Mouse (Mus musculus): ENCODE results near the gene Bnc2. TPM values are rescaled to one million over a fixed set of nuclear protein-coding genes. Genes with fewer than 3 reads are reported as not detected.

The Bnc2 gene
- polyA plus RNA-seq, 1 experiment, result 1.1 TPM

DNA sequence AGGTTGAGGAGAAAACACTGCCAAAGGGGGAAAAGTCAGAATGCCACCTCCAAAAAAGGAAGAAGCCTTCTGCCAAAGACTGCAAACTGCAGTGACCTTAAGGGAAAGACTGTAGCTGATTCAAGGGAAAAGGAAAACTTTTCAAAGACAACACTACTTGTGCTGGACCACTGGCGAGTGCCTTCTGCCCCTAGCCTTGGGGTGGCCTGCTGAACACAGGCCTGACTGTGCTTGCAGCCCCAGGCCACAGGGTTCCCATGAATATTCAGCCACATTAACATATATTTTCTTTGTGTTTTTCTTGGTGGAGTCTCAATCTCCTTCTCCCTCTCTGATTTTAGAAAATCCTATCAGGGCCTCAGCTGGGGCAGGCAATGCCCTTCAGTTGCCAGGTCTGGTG, 317.7 kb downstream of the Bnc2 start:
- 83% methylated on average over 1 of the region's 1 CpGs for WGBS
- Histone ChIP-seq H3K27ac (ENCODE audit: insufficient read depth, low read depth, low read length) (no peak overlapping the region), H3K4me3 (ENCODE audit: low read depth, low read length) (no peak overlapping the region), H3K36me3 (ENCODE audit: control insufficient read depth, insufficient read depth, low read length) (no peaks in the 10 kb centered on the region), H3K4me1 (ENCODE audit: control insufficient read depth, insufficient read depth, insufficient read length, low read length) (no peaks in the 10 kb centered on the region), H3K27me3 (ENCODE audit: control insufficient read depth, insufficient read depth, low read length) (no peaks in the 10 kb centered on the region)
- TF ChIP-seq POLR2A (IDR thresholded peaks at IDR 0.05; ENCODE audit: low read depth, low read length) (no peak), CTCF (IDR thresholded peaks at IDR 0.05; ENCODE audit: extremely low read depth, insufficient read length, insufficient replicate concordance, low read depth, low read length) (no peak)

DNA sequence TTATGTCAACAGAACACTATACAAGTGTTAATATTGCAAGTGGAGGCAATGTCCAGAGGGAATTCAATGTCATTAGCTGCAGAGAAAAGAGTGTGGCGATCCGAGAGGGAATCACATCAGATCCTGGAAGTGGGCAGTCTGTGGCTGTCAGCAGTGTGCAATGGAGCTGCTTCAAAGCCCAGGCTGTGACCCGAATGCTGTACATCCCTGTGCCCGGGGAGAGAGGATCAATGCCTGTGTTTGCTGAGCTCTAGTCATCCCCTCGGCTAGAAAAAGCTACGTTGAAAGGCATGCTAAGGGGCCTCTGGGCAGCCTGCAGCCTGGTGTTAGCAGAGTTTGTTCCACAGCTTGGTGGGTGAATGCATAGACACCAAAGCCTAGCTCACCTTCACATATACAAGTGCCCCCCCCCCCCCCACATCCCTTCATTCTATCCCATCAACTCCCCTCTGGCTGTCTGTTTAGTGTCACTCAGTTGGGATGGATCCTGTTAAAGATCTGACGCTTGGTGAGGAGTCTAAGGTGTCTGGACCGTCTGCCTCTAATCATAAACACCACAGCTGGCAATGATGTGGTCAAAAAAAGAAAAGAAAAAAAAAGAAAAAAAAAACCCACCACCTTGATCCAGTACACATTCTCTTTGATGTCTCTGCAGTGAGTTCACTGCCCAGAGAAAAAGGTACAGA, 318.5 kb downstream of the Bnc2 start:
- H3K27me3 ChIP-seq (ENCODE audit: control insufficient read depth, insufficient read depth, low read length), result no peaks in the 10 kb centered on the region
- WGBS, result 40% methylated on average over 8 of the region's 8 CpGs
- TF ChIP-seq POLR2A (IDR thresholded peaks at IDR 0.05; ENCODE audit: low read depth, low read length) (no peak), CTCF (IDR thresholded peaks at IDR 0.05; ENCODE audit: extremely low read depth, insufficient read length, insufficient replicate concordance, low read depth, low read length) (no peak)
- H3K27ac ChIP-seq (ENCODE audit: insufficient read depth, low read depth, low read length), result no peak overlapping the region
- H3K36me3 ChIP-seq (ENCODE audit: control insufficient read depth, insufficient read depth, low read length), result no peaks in the 10 kb centered on the region
- no peaks in the 10 kb centered on the region for H3K4me1 ChIP-seq (ENCODE audit: control insufficient read depth, insufficient read depth, insufficient read length, low read length)
- H3K4me3 ChIP-seq (ENCODE audit: low read depth, low read length), result no peak overlapping the region

DNA sequence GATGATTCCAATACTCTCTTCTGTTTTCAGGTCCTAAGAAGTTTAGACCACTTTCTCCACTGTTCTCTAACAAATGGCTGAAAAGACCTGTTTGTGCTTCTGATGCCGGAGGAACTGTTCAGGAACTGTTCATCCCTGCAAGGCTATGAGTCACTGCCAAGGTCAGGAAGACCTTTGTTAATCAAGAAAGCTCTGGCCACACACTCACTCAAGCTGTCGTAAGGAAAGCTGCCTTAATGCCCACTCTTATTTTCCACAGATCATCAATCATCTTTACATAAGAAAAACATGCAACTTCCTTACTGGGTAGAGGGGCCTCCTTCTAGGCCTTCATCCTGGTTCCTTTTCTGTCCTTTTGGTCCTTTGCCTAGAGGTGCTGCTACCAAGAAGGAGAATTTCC, 322.4 kb downstream of the Bnc2 start:
- H3K27me3 ChIP-seq (ENCODE audit: control insufficient read depth, insufficient read depth, low read length), result no peaks in the 10 kb centered on the region
- TF ChIP-seq CTCF (IDR thresholded peaks at IDR 0.05; ENCODE audit: extremely low read depth, insufficient read length, insufficient replicate concordance, low read depth, low read length) (no peak), POLR2A (IDR thresholded peaks at IDR 0.05; ENCODE audit: low read depth, low read length) (no peak)
- no peak overlapping the region for H3K4me3 ChIP-seq (ENCODE audit: low read depth, low read length)
- H3K27ac ChIP-seq (ENCODE audit: insufficient read depth, low read depth, low read length), result no peak overlapping the region
- H3K36me3 ChIP-seq (ENCODE audit: control insufficient read depth, insufficient read depth, low read length), result no peaks in the 10 kb centered on the region
- WGBS, result 55% methylated on average over 2 of the region's 2 CpGs
- H3K4me1 ChIP-seq (ENCODE audit: control insufficient read depth, insufficient read depth, insufficient read length, low read length), result no peaks in the 10 kb centered on the region

DNA sequence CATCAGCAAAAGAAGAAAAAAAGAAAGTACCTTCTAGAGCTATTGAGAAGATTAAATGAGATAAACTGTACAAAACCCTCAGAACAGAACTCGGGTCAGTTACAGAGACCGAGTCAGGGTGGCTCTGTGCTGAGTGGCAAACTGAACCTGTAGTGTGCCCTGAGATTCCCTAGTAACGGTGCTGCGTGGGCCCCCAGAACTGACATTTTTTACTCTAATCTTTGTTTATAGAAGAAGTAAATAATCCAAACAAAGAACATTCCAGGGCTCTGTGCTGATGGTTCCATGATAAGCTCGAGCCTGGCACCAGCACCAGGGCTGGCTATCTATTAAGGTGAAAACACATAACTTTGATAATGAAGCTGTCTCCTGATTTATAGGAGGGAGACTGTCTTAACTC, 325.5 kb downstream of the Bnc2 start:
- TF ChIP-seq CTCF (IDR thresholded peaks at IDR 0.05; ENCODE audit: extremely low read depth, insufficient read length, insufficient replicate concordance, low read depth, low read length) (no peak), POLR2A (IDR thresholded peaks at IDR 0.05; ENCODE audit: low read depth, low read length) (no peak)
- WGBS, result 13% methylated on average over 5 of the region's 5 CpGs
- H3K36me3 ChIP-seq (ENCODE audit: control insufficient read depth, insufficient read depth, low read length), result no peaks in the 10 kb centered on the region
- no peak overlapping the region for H3K4me3 ChIP-seq (ENCODE audit: low read depth, low read length)
- H3K27ac ChIP-seq (ENCODE audit: insufficient read depth, low read depth, low read length), result no peak overlapping the region
- no peaks in the 10 kb centered on the region for H3K4me1 ChIP-seq (ENCODE audit: control insufficient read depth, insufficient read depth, insufficient read length, low read length)
- H3K27me3 ChIP-seq (ENCODE audit: control insufficient read depth, insufficient read depth, low read length), result no peaks in the 10 kb centered on the region

DNA sequence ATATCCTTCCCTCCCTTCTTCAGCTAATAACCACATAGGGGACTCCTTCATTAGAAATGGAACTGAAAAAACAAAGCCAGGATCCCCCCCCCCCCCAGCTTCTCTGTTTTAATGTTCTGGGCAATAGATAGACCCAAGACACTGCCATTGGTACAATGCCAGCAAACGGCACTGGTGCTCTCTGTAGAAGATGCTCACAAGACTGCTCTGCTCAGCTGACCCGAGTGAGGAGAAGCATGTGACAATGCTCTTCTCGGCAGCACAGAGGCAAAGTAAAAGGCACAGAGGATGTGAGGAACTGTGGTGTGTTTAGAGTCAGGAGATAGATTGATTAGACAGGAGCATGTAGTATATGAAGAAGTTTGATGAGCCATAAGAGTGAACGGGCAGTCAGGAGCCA, 335.9 kb downstream of the Bnc2 start:
- no peaks in the 10 kb centered on the region for H3K27me3 ChIP-seq (ENCODE audit: control insufficient read depth, insufficient read depth, low read length)
- no peaks in the 10 kb centered on the region for H3K4me1 ChIP-seq (ENCODE audit: control insufficient read depth, insufficient read depth, insufficient read length, low read length)
- no peak overlapping the region for H3K27ac ChIP-seq (ENCODE audit: insufficient read depth, low read depth, low read length)
- no peaks in the 10 kb centered on the region for H3K36me3 ChIP-seq (ENCODE audit: control insufficient read depth, insufficient read depth, low read length)
- no peak overlapping the region for H3K4me3 ChIP-seq (ENCODE audit: low read depth, low read length)
- WGBS, result 78% methylated on average over 4 of the region's 4 CpGs
- TF ChIP-seq POLR2A (IDR thresholded peaks at IDR 0.05; ENCODE audit: low read depth, low read length), result no peak
- TF ChIP-seq CTCF (IDR thresholded peaks at IDR 0.05; ENCODE audit: extremely low read depth, insufficient read length, insufficient replicate concordance, low read depth, low read length), result no peak

DNA sequence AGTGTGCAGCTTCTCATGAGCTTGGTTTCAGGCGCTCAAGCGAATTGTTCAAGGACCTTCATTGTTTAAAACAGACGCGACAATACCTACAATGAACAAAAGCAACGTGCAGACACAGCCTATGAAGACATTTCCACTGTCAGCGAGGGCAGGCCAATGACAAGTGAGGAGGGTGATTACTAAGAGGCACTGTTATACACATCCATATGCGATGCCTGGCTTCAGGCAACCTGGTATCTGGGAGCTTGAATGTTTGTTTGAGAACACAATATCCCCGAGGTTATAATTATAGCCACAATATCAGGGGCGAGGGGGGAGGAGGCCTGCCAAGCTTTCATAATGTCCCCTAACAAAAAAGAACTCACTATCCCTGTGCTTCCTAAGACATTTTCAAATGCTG, 343.1 kb downstream of the Bnc2 start:
- Histone ChIP-seq H3K4me1 (ENCODE audit: control insufficient read depth, insufficient read depth, insufficient read length, low read length) (no peaks in the 10 kb centered on the region), H3K27me3 (ENCODE audit: control insufficient read depth, insufficient read depth, low read length) (no peaks in the 10 kb centered on the region), H3K4me3 (ENCODE audit: low read depth, low read length) (no peak overlapping the region), H3K36me3 (ENCODE audit: control insufficient read depth, insufficient read depth, low read length) (no peaks in the 10 kb centered on the region), H3K27ac (ENCODE audit: insufficient read depth, low read depth, low read length) (no peak overlapping the region)
- TF ChIP-seq POLR2A (IDR thresholded peaks at IDR 0.05; ENCODE audit: low read depth, low read length) (no peak), CTCF (IDR thresholded peaks at IDR 0.05; ENCODE audit: extremely low read depth, insufficient read length, insufficient replicate concordance, low read depth, low read length) (no peak)
- WGBS, result 80% methylated on average over 9 of the region's 9 CpGs

DNA sequence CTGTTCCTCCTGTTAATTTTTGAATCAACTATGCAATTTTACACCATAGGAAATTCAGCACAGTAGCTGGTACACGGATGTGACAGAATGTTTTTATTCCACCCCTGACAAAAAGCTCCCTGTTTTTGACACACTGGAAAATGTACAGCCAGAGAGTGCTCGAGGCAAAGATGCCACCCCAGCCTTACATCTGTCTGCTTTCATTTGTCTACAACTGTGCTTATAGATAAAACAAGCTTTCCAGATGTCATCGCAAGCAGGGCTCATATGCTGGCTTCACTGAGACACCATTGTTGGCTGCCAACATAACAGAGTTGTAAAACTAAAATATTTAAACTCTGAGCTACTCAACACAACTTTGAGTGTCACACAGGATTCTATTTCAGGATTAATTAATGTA, 343.6 kb downstream of the Bnc2 start:
- Histone ChIP-seq H3K27ac (ENCODE audit: insufficient read depth, low read depth, low read length) (no peak overlapping the region), H3K36me3 (ENCODE audit: control insufficient read depth, insufficient read depth, low read length) (no peaks in the 10 kb centered on the region), H3K4me1 (ENCODE audit: control insufficient read depth, insufficient read depth, insufficient read length, low read length) (no peaks in the 10 kb centered on the region), H3K4me3 (ENCODE audit: low read depth, low read length) (no peak overlapping the region), H3K27me3 (ENCODE audit: control insufficient read depth, insufficient read depth, low read length) (no peaks in the 10 kb centered on the region)
- TF ChIP-seq POLR2A (IDR thresholded peaks at IDR 0.05; ENCODE audit: low read depth, low read length), result no peak
- no peak for TF ChIP-seq CTCF (IDR thresholded peaks at IDR 0.05; ENCODE audit: extremely low read depth, insufficient read length, insufficient replicate concordance, low read depth, low read length)
- WGBS, result 61% methylated on average over 3 of the region's 3 CpGs
